Mouse (Mus musculus): Measurements from ENCODE around the gene Exph5. TPM values are rescaled to one million over a fixed set of nuclear protein-coding genes. Genes with fewer than 3 reads are reported as not detected.

Exph5 gene
- total RNA-seq, 2 experiments from 2014 or later, result 12.8 to 19.1 TPM

DNA sequence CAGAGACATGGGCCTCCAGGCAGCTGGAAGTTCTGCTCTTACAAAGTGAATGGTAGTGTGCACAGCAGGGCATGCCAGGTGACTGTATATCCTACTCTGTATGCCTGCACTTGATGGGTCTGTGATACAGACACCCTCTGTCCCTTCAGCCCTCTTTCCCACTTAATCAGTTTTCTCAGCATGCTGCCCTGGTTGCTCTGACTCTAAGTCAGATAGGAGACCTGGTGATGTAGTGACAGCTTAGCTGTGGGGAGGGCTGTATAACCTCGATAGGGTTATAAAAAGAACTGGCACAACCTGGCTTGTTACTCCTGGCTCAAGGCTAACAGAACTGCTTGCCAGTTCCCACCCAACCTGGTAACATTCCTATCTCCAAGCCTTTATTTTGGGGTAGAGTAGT, 47.7 kb downstream of the Exph5 start:
- DNase-seq (ENCODE audit: low spot score in 2 of 2), result no peak
- intact Hi-C loops (cut with DNase I), result no loop called here

DNA sequence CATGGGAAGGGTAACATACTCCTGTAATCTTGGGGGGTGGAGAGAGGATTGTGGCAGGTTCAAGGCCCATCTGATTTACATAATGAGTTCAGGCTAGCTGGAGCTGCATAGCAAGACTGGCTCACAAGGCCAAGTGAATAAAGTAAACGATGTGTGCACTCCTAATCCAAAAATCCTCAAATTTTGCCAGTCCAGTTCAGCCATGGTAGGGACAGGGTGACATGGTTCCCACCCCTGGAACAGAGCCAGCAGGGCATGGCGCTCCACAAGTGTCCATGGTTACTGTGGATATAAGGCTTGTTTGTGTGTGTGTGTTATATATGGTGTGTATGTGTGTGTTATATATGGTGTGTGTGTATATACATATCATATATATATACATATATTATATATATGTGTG, 48.9 kb downstream of the Exph5 start:
- DNase-seq (ENCODE audit: low spot score in 2 of 2), result no peak
- intact Hi-C loops (cut with DNase I), result no loop called here

DNA sequence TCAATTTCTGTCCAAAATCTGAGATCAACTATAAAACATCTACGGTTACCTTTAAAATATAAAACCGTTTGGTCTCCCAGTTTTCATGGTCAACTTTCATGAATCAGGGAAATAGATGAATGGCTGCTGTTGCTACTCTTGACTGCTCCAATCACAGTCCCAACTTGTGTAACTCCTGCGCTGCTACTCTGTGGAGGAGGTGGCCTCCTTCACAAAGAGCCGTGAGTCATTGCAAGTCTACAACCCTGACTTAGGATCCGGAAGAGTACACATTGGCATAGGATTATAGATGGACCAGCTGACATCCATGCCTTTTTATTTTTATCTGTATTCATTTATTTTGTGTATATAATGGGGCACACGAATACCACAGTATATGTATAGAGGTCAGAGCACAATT, 50.4 kb downstream of the Exph5 start:
- no peak for DNase-seq (ENCODE audit: low spot score in 2 of 2)
- intact Hi-C loops (cut with DNase I), result no loop called here

DNA sequence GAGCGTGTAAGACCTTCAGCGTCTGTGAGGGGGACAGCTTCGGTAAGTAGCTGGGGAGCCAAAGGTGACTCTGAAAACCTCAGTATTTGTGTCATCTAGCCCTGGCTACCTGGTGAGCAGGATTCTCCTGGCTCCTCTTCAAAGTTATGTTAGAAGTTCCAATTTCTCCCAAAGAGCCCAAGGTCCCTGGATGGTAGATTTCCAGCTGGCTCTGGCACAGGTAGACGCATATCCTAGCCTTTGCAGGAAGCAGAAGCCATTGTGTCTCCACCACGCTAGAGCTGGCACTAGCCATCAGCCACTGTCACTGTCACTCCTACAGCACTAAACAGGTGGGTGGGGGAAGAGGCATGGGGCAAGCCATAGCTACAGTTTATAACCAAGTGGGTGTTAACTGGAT, 51.7 kb downstream of the Exph5 start:
- no peak for DNase-seq (ENCODE audit: low spot score in 2 of 2)
- intact Hi-C loops (cut with DNase I), result no loop called here

DNA sequence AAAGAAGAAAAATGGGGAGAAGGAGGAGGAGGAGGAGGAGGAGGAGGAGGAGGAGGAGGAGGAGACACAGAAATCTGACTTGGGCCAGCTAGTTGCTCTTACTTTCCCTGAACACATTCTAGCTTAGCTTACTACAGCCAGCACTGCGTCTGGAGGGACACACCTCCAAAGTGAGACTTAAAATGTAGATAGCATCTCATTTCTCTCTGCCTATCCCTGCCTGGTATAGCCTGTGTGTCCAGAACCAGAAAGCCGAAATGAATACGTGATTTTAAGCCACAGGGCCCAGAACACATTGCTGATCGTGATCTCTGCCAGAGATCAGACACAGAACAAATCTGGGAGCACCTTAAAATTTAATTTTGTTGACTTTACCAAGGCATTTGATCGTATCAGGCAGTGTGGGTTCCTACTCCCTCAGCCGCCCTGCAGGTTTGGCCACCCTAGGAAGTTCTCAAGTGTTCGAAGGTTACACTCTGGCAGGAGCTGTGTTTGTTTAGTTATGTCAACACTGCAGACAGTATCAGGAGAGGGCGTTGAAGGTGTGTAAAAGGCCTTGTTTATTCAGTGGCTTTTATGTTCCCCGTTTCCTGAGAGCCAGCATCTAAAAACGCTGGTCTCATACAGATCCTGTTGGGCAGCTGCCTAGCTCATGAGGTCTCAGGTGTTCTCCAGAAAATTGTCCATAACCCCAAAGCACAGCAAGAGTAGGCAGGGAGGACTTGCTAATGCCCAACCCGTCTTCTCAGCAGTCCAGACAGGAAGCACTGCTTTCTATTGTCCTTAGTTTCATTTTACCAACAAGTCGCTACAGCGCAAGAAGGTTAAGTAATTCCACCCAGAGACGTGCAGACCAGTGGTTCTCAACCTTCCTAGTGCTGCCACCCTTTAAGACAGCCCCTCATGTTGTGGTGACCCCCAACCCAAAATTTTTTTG, 55.0 kb downstream of the Exph5 start:
- intact Hi-C loops (cut with DNase I), result no loop called here
- no peak for DNase-seq (ENCODE audit: low spot score in 2 of 2)

DNA sequence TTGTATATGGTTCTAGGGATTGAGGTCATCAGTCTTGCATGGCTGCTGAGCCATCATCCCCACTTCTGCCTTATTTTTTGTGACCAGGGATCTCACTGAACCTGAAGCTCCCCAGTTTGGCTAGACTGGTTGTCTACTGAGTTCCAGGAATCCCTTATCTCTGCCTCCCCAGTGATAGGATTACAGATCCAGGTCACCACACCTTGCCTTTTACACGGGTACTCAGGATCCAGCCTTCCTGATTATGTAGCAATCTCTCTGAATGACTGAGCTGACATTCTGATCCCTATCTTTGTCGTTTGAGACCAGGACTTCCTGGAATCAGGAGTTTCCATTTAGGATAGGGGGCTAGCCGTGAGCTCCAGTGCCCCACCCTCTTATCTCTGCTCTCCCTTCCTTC, 69.9 kb downstream of the Exph5 start:
- DNase-seq (ENCODE audit: low spot score in 2 of 2), result no peak
- intact Hi-C loops (cut with DNase I), result no loop called here

DNA sequence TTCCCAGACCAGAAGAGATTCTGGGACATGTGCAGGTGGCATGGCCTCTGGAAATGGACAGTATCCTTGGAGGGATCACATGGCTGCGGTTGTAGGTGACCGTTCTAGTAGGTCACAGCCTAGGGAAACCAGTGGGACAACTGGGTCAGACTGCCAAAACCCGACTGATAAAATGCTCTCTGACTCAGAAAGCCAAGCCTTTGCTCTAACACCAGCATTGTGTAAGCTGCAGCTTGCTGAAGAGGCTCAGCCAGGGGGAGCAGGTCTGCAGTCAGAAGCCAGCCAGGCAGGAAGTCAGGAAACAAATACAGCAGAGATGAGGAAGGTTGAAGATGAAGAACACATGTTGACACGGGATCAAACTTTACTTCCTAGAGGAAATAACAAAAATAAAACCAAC, 74.4 kb downstream of the Exph5 start:
- no peak for DNase-seq (ENCODE audit: low spot score in 2 of 2)
- intact Hi-C loops (cut with DNase I), result no loop called here

DNA sequence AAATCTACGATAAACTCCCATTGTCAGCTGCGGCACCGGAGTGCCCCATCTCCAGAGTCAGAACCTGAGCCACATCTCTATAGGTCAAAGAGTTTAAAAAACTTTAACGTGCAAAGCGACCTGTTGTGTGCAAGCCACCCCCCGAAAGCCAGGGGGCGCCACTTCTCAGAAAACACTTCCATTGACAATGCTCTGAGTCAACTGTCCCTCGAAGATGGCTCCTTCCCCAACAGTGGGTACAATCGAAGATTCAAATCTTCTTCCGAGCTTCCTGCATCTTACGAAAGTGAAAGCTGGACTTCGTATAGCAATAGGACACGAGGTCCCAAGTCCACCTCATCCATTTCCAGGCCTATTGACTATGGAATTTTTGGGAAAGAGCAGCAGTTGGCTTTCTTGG, 75.3 kb downstream of the Exph5 start:
- intact Hi-C loops (cut with DNase I), result no loop called here
- DNase-seq (ENCODE audit: low spot score in 2 of 2), result no peak

DNA sequence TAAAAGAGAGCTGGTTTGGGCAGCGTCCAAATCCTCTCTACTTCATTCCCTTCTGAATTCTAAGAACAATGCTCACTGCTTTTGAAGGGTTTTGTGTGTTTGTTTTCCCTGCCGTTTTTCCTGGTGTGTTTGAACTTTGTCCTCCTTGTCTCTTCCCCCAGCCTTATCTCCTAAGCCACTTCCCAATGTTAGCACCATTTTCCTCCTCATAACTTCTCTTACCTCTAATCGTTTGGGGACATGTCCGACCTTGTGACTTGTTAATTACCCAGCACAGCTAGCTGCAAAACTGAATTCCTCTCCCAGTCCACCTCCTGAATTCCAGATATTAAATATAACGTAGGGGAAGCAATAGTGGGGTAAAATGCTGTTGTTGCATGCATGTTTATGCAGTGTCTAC, 76.1 kb downstream of the Exph5 start:
- intact Hi-C loops (cut with DNase I), result no loop called here
- DNase-seq (ENCODE audit: low spot score in 2 of 2), result no peak

DNA sequence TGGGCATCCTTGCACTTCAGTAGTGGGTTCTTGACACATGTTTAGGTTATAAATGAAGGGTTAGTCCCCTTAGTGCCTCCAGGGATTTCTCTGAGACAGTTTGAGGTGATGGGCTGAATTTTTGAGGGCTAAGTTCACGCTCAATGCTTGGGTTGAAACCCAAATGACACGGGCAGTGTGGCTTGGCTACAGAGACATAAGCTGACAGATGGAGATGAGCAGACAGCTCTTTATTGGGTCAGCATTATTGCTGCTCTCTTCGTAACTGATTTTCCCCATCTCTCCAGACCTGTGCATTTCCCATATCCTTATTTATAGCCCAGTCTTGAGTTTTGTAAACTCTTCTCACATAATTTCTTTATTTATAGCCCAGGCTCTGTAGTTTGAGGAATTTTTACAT, 76.7 kb downstream of the Exph5 start:
- intact Hi-C loops (cut with DNase I), result no loop called here

DNA sequence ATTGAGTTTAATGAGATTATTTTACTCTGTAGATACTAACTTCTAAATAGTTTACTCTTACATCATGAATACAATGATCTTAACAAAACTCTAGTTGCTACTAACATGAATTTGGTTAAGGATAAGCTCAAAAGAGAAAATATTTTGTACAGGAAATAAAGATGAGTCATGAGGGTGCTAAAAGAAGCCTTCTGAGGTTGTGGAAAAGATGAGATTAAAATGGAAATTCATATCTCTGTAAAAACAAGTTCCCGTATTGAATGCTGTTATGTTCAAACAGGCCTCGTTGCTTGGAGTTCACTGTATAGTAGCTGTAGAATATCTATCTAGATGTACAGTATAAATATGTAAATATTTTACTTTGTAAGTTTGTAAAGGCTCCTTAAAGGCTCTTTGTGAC, 79.1 kb downstream of the Exph5 start:
- DNase-seq (ENCODE audit: low spot score in 2 of 2), result no peak
- intact Hi-C loops (cut with DNase I), result no loop called here

More for the DNA sequence above, 76.7 kb downstream of the Exph5 start:
- DNase-seq (ENCODE audit: low spot score in 2 of 2), result no peak

DNA sequence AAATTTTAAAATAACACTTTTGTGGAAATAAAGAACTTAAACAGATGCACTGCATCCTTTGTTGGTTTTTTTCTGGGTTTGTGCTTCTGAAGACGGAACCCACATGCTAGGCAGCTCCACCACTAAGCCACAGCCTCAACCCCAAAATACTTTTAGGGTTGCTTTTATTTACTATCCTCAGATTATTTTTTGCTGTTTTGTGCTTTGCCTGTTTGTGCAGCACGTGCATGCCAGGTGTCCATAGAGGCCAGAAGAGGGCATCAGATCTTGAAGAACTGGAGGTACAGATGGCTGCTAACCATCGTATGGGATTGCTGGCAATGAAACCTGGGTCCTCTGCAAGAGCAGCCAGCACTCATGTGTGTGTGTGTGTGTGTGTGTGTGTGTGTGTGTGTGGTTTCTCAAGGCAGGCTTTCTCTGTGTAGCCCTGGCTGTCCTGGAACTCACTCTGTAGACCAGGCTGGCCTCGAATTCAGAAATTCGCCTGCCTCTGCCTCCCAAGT, 79.7 kb downstream of the Exph5 start:
- intact Hi-C loops (cut with DNase I), result no loop called here
- DNase-seq (ENCODE audit: low spot score in 2 of 2), result no peak

DNA sequence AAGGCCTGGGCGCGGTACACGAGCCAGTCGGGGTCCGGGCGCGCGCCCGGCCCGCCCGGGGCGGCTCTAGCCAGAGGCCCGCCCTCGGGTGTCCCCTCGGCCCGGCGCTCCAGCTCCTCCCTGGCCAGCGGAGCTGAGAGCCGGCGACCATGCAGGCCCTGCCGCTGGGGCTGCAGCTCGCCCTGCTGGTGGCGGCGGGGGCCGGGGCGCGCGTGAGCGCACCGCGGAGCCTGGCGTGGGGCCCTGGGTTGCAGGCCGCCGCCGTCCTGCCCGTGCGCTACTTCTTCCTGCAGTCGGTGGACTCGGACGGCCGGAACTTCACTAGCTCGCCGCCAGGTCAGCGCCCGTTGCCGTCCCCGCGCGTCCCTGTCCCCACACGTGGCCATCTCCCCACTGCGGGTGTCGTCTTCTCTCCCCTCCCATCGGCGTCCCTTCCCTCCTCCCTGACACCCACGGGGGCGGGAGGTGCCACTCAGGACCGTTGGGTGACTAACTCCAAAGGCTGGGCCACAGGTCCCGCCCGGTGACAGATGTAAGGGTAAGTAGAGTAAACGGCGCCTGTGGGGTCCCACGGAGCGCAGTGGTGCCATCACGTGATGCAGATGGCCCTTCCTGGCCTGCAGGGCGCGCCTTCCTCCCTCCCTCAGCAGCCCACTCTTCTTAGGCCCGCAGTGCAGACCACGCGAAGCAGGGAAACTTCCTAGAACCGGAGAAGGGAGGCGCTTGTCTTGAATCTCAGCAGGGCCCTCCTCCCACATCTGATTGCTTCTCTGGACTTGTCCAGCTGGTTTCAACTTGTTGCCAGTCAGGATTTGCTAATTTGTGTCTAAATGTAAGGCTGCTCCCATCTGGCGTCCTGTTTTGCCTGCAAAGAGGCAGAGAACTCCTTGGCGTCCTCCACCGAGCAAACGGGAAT, 82.7 kb downstream of the Exph5 start, which contains the start of gene Kdelc2:
TSS of gene Kdelc2 (plus strand) at position 75 of the 916 bp plus-strand sequence.
- DNase-seq (ENCODE audit: low spot score in 2 of 2), result peak; percentile 77 to 93
- intact Hi-C loops (cut with DNase I), result no loop called here

DNA sequence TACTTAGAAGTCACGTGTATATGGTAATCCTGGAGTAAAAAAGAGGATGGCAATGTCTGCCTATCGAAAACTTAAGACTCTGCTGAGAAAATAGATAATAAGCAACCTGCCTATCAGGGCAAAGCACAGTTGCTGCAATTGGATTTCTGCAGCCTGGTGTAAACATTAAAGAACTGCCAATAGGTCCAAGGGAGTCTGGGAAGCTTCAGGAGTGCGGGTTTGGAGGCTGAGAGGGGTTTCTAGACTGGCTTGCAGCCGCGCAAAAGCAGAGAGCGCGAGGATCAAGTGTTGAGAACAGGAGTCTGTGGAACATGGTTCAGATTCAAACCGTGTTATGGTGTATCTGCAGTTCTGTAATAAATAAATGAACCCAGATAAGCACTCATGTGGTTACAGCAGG, 83.4 kb downstream of the Exph5 start:
- peak in 1 of 2 experiments; percentile 27 for DNase-seq (ENCODE audit: low spot score in 2 of 2)
- intact Hi-C loops (cut with DNase I), result no loop called here

DNA sequence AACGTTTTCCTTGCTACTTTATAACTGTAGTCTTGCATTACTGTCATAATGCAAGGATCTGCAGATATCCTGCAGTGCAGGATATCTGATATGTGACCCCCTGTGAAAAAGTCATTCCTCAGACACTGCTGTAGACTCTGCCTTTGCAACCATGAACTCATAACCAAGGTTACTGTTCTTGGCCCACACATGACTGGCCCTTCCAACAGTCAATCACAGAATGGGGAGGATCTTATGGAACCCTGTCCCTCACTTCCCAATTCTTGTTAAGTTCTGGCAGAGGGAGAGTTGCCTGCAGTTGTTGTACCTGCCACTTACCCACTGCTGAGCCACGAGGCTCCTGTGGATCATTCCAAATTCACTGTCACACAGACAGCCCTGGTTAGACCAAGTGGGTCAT, 86.0 kb downstream of the Exph5 start:
- no peak for DNase-seq (ENCODE audit: low spot score in 2 of 2)
- intact Hi-C loops (cut with DNase I), result no loop called here

DNA sequence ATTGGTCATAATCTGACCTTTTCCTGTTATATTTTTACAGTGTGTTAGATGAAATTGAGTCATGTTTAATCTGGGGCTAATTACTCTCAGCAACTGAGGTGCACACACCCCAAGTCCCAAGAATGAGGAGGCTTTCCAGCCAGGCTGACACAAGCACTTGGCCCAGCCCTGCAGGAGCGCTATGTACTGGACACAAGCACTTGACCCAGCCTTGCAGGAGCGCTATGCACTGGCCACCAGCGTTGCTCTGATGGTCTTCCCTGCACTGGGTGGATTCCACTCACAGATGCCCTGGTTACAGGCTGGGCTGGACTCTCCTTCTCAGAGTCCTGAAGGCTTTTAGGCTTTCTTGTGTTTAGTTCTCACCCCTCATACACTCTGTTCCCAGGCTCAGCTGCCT, 87.6 kb downstream of the Exph5 start:
- intact Hi-C loops (cut with DNase I), result no loop called here
- DNase-seq (ENCODE audit: low spot score in 2 of 2), result no peak

DNA sequence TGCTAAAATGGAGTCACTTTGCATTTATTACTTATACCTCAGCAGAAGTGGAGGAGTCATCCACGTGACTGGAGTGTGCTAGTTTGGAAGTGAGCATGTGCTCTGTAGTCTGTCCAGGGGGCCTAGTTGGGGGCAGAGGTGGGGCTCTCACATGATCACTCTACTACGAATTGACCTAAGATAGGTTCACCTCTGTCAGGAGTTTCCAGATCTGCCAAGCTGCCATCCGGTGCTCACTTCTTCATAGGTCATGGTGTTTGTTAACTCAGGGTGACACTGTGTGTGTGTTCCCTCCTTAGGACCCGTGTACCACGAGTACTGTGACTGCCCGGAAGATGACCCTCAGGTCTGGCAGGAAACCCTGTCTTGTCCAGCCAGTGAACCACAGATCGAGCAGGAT, 88.7 kb downstream of the Exph5 start:
- intact Hi-C loops (cut with DNase I), result no loop called here
- no peak for DNase-seq (ENCODE audit: low spot score in 2 of 2)

DNA sequence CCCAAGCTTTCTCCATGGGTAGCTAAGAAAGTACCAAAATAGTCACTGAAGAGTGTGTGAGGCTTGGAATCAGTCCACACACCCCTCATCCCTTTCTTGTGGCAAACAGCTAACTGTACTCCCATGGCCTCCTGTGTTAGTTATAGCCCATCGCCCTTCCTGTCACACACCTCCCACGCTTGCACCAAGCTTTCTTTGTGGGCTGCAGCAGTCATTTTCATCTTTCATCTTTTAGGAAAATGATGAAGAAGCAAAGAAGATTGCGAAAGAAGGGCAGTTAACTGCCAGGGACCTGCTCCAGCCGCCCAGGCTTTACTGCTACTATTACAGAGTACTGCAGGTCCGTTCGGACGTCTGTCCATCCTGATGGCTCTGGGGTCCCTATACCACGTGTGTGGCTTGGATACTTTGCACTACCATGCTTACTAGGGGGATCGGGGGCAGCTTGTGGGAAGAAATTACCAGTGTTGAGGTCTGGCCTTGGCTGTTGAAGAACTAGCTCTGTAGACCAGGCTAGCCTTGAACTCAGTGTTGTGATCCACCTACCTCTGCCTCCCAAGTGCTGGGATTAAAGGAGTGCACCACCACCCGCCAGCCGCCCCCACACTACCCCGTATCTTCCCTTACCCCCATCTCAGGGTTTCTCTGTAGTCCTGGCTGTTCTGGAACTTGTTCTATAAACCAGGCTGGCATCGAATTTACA, 96.4 kb downstream of the Exph5 start:
- DNase-seq (ENCODE audit: low spot score in 2 of 2), result no peak
- intact Hi-C loops (cut with DNase I), result loop anchor here (1.0 kb wide), 1 partner anchor 144 kb away; no protein-coding TSS in a partner anchor

DNA sequence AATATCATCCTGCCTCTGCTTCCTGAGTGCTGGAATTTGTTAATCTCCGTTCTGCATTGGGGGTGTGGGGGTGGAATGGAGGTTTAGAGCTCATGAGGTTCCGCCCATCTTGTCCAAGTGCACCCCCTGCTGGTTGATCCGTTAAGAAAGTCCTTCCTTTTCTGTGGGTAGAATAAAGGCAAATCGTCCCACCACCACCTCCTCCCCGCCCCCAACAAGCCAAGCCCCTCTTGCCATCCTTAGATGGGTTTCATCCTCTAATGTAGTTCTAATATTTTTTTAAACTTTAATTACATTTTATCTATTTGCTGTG, 96.9 kb downstream of the Exph5 start:
- DNase-seq (ENCODE audit: low spot score in 2 of 2), result peak in 1 of 2 experiments; percentile 59
- intact Hi-C loops (cut with DNase I), result loop anchor here (1.0 kb wide), 1 partner anchor 144 kb away; no protein-coding TSS in a partner anchor

DNA sequence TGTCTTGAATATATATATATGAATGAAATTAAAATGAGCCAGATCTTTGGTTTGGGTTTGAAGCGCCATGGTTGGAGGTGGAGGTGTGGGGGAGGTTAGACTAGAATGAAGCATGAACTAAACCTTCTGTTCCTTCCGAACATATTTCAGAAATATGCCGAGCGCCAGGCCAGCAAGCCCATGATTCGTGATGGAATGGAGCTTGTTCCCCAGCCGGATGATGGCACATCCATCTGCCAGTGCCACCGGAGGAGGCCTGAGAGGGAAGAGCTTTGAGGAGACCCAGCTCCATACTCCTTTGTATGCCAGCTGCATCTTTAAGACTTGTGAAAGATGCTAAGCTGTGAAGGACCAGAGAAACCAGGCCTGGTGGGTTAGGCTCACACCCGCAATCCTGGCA, 98.1 kb downstream of the Exph5 start:
- no peak for DNase-seq (ENCODE audit: low spot score in 2 of 2)
- intact Hi-C loops (cut with DNase I), result no loop called here
